Mouse (Mus musculus): Measurements from ENCODE around the gene Dennd2c. TPM values are rescaled to one million over a fixed set of nuclear protein-coding genes. Genes with fewer than 3 reads are reported as not detected.

The Dennd2c gene
- 1.4 and 1.5 TPM in 2 replicates for total RNA-seq (2014; rRNA removed)
- polyA plus RNA-seq (2015; fragmentation: Nextera tagmentation; extraction: Ambion mirVana): 0.58 TPM in 2 replicates

DNA sequence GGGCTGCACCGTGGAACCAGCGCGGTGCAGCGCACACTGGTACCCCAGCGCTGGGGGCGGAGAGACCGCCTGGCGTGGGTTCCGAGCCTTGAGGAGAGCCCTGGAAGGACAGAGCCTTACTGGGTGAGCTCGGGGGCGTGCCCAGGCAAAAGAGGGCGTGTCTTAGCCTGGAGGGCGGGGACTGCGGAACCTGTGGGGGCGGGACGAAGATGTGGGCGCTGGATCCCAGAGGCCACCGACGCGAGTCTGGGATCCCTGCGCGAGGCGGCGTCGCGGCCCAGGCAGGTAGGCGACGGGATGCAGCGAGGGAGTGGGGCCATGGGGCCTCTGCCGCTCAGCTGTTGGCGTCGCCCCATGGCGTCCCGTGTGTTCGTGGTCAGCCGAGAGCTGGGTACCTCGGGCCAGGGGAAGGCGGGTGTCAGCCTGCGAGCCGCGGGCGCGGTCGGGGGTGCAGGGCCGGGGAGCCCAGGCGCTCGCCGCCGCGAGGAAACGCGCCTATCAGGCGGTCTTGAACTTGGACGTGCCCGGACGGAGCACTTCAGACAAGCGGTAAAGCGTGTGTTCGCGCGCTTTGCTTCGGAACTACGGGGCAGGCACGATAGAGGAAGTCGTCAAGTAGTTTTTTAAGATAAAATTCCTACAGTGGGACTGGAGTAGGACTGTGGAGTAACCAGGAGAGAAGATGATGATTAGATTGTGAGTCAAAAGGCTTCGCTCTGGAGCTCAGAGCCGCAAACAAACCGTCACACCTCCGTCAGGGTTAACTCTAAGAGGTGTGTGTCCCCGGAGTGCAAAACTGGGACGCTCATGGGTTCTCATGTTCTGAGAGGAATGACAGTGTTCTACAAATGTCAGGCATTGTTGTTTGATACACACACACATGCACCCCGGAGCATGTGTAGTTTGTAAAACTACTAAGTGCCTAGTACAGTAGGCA, at the start of gene Dennd2c:
Dennd2c (plus strand) TSS at position 151 of the 937 bp plus-strand sequence.
- Histone ChIP-seq H3K27me3 (ENCODE audit: insufficient read depth, low read length) (no peaks in the 10 kb centered on the region), H3K36me3 (ENCODE audit: insufficient read depth) (no peaks in the 10 kb centered on the region), H3K4me2 (ENCODE audit: low read depth) (peak within 1 kb of the TSS; percentile 79), H3K27ac (ENCODE audit: low read depth, low read length) (no peak within 1 kb of the TSS), H3K4me3 (ENCODE audit: low read depth, low read length) (peak within 1 kb of the TSS; percentile 46), H3K9ac (peak within 1 kb of the TSS; percentile 48), H3K9me3 (ENCODE audit: low read length) (no peaks in the 10 kb centered on the region), H3K4me1 (ENCODE audit: insufficient read depth) (no peaks in the 10 kb centered on the region)
- 2% methylated on average over 71 of the region's 72 CpGs for WGBS
- peak; percentile 94 for ATAC-seq
- TF ChIP-seq CTCF (IDR thresholded peaks at IDR 0.05; ENCODE audit: low read depth): no peak
- DNase-seq: peak; percentile 69

DNA sequence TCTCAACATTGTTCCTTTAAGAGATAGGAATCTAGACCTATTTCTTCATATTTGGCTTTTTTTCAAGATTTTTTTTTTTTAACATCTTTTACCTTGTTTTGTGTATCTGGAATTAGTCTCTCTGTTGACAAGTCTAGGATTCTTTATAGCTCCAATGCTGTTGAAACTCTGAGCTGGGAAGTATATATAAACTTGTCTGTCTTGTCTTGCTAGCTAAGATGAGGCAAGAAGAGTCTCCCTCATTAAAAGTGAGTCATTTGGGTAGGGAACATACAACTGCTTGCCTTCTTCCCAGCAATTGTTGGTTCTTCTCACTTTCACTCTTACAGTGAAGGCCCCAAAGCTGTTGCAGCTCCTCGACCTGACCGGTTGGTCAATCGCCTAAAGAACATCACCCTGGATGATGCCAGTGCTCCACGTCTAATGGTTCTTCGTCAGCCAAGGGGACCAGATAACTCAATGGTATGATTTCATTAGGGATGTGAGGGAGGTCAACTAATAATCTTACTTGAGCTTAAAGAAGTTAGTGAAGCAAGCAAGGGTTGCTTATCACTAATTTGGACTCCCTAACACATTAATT, 46.3 kb upstream of the Dennd2c start:
- Histone ChIP-seq H3K27me3 (ENCODE audit: insufficient read depth, low read length) (no peaks in the 10 kb centered on the region), H3K4me3 (ENCODE audit: low read depth, low read length) (no peak overlapping the region), H3K4me2 (ENCODE audit: low read depth) (no peak overlapping the region), H3K36me3 (ENCODE audit: insufficient read depth) (peaks cover 54% of the 10 kb centered on the region), H3K27ac (ENCODE audit: low read depth, low read length) (no peak overlapping the region), H3K9ac (no peak overlapping the region), H3K9me3 (ENCODE audit: low read length) (no peaks in the 10 kb centered on the region), H3K4me1 (ENCODE audit: insufficient read depth) (peaks cover 7% of the 10 kb centered on the region; the same call in 1 of the 2 replicates)
- no peak for ATAC-seq
- DNase-seq: no peak
- no peak for TF ChIP-seq CTCF (IDR thresholded peaks at IDR 0.05; ENCODE audit: low read depth)
- WGBS: 91% methylated on average over 5 of the region's 5 CpGs

DNA sequence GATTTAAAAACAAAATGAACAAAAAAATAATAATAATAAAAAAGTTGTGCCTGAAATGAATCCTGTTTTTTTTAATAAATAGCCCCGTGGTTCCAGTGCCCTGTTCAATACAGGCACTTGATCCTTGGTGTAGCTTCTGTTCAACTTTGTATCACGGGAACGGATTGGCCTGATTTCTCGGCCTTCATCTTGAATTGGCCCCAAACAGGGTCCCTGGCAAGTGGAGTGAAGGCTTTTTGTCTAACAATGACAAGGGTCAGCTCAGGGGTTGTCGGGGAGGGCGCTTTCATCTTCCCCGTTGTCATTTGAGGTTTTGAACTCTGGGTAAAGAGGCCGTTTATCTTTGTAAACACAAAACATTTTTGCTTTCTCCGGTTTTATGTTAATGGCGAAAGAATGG, 44.7 kb upstream of the Dennd2c start:
- H3K9ac ChIP-seq: peak overlapping the region; percentile 81
- no peaks in the 10 kb centered on the region for H3K27me3 ChIP-seq (ENCODE audit: insufficient read depth, low read length)
- peak overlapping the region; percentile 67 for H3K4me2 ChIP-seq (ENCODE audit: low read depth)
- peaks cover 53% of the 10 kb centered on the region for H3K36me3 ChIP-seq (ENCODE audit: insufficient read depth)
- H3K4me1 ChIP-seq (ENCODE audit: insufficient read depth): peaks cover 7% of the 10 kb centered on the region; the same call in 1 of the 2 replicates
- H3K27ac ChIP-seq (ENCODE audit: low read depth, low read length): peak overlapping the region; percentile 96; the same call in 1 of the 2 replicates
- H3K9me3 ChIP-seq (ENCODE audit: low read length): no peaks in the 10 kb centered on the region
- ATAC-seq (peak; percentile 25), DNase-seq (no peak)
- peak overlapping the region; percentile 78 for H3K4me3 ChIP-seq (ENCODE audit: low read depth, low read length)
- WGBS: 1% methylated on average over 10 of the region's 10 CpGs
- TF ChIP-seq CTCF (IDR thresholded peaks at IDR 0.05; ENCODE audit: low read depth): no peak

DNA sequence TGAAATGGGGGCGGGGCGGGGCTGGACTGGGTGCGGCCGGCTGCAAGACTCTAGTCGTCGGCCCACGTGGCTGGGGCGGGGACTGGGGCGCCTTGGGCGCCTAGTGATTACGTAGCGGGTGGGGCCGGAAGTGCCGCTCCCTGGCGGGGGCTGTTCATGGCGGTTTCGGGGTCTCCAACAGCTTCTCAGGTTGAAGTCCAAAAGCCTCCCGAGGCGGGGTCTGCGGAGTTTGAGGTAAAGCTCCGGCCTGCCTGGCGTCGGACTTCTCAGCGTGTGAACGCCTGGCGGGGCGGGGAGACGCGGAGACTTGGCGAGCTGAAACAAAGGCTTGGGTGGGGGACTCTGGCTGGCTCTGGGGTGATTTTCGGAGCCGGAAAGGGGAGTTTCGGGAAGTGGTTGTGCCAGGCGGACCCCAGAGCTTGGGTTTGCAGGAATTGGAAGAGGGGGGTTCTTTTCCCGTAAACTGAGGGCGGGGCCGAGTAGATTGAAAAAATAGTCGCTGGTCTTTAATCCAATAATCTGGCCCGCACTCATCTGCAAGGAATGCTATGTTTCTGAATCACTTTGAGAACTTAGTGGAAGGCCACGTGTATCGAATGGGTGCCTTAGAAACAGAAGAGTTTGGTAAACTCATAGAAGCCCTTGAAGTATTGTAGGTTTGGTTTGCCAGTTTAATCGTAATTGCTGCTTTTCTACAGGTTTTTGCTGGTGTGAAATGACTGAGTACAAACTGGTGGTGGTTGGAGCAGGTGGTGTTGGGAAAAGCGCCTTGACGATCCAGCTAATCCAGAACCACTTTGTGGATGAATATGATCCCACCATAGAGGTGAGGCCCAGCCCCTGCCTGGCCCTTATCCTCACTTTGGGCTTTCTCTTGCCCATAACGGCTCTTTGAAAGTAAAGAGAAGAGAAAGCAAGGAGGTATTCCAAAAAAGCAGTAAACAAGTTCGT, 43.9 kb upstream of the Dennd2c start, which contains the start of gene Nras:
Nras (plus strand) TSS at position 79 of the 951 bp plus-strand sequence.
- ATAC-seq: peak; percentile 99
- peak within 1 kb of the TSS; percentile 96 for H3K27ac ChIP-seq (ENCODE audit: low read depth, low read length)
- H3K27me3 ChIP-seq (ENCODE audit: insufficient read depth, low read length): no peaks in the 10 kb centered on the region
- TF ChIP-seq CTCF (IDR thresholded peaks at IDR 0.05; ENCODE audit: low read depth): no peak
- peak within 1 kb of the TSS; percentile 78 for H3K4me3 ChIP-seq (ENCODE audit: low read depth, low read length)
- H3K4me1 ChIP-seq (ENCODE audit: insufficient read depth): peaks cover 7% of the 10 kb centered on the region; the same call in 1 of the 2 replicates
- H3K9me3 ChIP-seq (ENCODE audit: low read length): no peaks in the 10 kb centered on the region
- H3K4me2 ChIP-seq (ENCODE audit: low read depth): peak within 1 kb of the TSS; percentile 67
- peak within 1 kb of the TSS; percentile 81 for H3K9ac ChIP-seq
- H3K36me3 ChIP-seq (ENCODE audit: insufficient read depth): peaks cover 54% of the 10 kb centered on the region
- WGBS: 4% methylated on average over 46 of the region's 46 CpGs
- peak; percentile 97 for DNase-seq

DNA sequence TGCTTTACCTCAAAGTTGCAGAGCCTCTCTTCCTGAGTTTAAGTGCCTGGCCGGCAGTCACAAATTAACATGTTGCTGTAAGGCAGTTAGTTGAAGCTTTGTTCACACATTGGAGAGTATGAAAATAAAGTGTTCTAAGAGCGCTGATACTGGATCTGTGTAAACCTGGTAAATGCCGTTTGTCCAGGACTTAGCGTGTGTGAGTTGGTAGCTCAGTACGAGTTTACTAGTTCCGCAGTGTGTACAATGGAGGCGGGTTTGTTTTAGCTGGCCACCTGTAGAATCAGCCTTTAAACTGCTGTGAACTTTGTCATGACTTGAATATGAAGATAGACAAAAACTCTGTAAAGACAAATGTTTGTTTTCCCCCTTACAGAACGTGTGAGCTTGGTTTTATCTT, 35.5 kb upstream of the Dennd2c start:
- H3K36me3 ChIP-seq (ENCODE audit: insufficient read depth): peaks cover 56% of the 10 kb centered on the region
- H3K9ac ChIP-seq: no peak overlapping the region
- no peak for TF ChIP-seq CTCF (IDR thresholded peaks at IDR 0.05; ENCODE audit: low read depth)
- WGBS: 90% methylated on average over 8 of the region's 8 CpGs
- DNase-seq (no peak), ATAC-seq (no peak)
- H3K27ac ChIP-seq (ENCODE audit: low read depth, low read length): no peak overlapping the region
- H3K9me3 ChIP-seq (ENCODE audit: low read length): no peaks in the 10 kb centered on the region
- H3K4me1 ChIP-seq (ENCODE audit: insufficient read depth): no peaks in the 10 kb centered on the region
- H3K4me2 ChIP-seq (ENCODE audit: low read depth): no peak overlapping the region
- no peak overlapping the region for H3K4me3 ChIP-seq (ENCODE audit: low read depth, low read length)
- no peaks in the 10 kb centered on the region for H3K27me3 ChIP-seq (ENCODE audit: insufficient read depth, low read length)

DNA sequence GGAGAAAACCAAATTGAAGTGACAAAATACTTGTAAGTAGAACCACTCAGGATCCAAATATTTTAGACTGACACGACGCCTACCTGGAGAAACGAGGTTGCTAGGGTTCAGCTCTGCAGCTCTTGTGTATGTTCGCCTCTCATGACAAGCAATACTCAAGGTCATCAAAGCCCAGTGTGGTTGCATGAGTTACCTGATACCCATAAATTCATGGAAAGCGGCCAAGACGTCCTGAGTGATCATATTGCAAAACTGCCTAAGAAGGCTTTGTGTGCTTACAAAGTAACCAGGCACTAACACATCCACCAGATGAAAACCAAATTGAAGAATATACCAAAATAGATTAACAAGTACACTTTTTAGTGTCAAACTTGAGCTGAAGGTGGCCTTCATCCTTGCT, 33.4 kb upstream of the Dennd2c start:
- ATAC-seq: no peak
- H3K9me3 ChIP-seq (ENCODE audit: low read length): no peaks in the 10 kb centered on the region
- TF ChIP-seq CTCF (IDR thresholded peaks at IDR 0.05; ENCODE audit: low read depth): no peak
- H3K27ac ChIP-seq (ENCODE audit: low read depth, low read length): no peak overlapping the region
- H3K27me3 ChIP-seq (ENCODE audit: insufficient read depth, low read length): no peaks in the 10 kb centered on the region
- no peaks in the 10 kb centered on the region for H3K4me1 ChIP-seq (ENCODE audit: insufficient read depth)
- H3K36me3 ChIP-seq (ENCODE audit: insufficient read depth): peaks cover 38% of the 10 kb centered on the region
- no peak overlapping the region for H3K4me3 ChIP-seq (ENCODE audit: low read depth, low read length)
- WGBS: 95% methylated on average over 6 of the region's 6 CpGs
- H3K9ac ChIP-seq: no peak overlapping the region
- H3K4me2 ChIP-seq (ENCODE audit: low read depth): no peak overlapping the region
- DNase-seq: no peak
